Mouse (Mus musculus): ENCODE data around the gene Gm21970. TPM values are rescaled to one million over a fixed set of nuclear protein-coding genes. Genes with fewer than 3 reads are reported as not detected.

Gm21970 gene
- polyA plus RNA-seq, 1 experiment, result not detected

DNA sequence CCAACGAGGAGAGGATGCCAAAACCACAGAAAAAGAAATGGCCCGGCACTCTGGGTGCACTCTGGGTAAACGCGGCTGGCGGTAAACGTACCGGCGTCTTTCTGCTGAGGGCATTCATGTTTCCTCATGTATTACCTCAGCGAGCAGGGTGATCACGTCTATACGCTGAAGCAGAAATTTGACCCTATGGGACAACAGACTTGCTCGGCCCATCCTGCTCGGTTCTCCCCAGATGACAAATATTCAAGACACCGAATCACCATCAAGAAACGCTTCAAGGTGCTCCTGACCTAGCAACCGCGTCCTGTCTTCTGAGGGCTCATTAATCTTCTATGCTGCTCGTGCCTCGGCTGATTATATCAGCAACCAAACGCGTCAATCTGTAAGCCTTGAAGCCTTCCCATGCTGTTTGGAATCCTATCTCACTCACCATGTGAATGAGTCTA, 66.8 kb downstream of the Gm21970 start:
- 68% methylated on average over 21 of the region's 21 CpGs for WGBS
- no peak for TF ChIP-seq CTCF (IDR thresholded peaks at IDR 0.05; ENCODE audit: extremely low read depth, insufficient read length, insufficient replicate concordance, low read depth, low read length)
- TF ChIP-seq POLR2A (IDR thresholded peaks at IDR 0.05; ENCODE audit: low read depth, low read length), result no peak
- Histone ChIP-seq H3K4me3 (ENCODE audit: low read depth, low read length) (no peak overlapping the region), H3K4me1 (ENCODE audit: control insufficient read depth, insufficient read depth, insufficient read length, low read length) (peaks cover 5% of the 10 kb centered on the region), H3K36me3 (ENCODE audit: control insufficient read depth, insufficient read depth, low read length) (no peaks in the 10 kb centered on the region), H3K27me3 (ENCODE audit: control insufficient read depth, insufficient read depth, low read length) (no peaks in the 10 kb centered on the region), H3K27ac (ENCODE audit: insufficient read depth, low read depth, low read length) (no peak overlapping the region)

DNA sequence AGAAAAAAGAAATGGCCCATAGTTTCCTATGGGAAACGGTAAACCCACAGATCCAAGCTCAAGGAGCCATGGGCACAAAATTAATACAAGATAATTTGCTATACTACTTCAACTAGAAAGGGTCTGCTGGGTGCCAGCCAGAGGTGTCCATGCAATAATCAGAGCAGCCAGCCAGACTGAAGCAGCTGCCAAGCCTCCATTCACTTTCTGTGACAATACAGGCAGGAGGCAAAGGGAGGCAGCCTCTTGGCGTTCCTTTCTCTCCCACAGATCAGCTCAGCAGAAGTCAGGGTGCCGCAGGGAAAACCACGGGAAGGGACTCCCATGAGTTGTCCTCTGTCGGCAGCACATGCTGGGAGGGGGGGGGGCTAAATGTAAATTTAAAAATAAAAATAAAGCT, 67.5 kb downstream of the Gm21970 start:
- 63% methylated on average over 5 of the region's 5 CpGs for WGBS

DNA sequence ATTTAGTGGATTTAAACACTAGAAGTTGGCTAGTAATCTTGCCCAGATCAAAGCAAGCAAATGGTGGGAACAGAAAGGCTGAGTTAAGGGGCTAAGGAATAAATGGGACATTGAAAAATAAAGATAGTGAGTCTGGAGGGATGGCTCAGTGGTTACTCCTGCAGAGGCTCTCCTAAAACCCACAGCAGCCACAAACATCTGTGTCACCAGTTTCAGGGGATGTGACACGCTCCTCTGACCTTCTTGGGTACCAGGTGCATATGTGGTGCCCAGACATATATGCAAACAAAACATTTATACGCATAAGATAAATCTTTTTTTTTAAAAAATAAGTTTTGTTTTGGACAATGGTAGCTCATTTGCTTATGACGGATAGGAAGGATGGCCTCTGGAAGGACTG, 67.9 kb downstream of the Gm21970 start:
- H3K4me3 ChIP-seq (ENCODE audit: low read depth, low read length), result no peak overlapping the region
- H3K4me1 ChIP-seq (ENCODE audit: control insufficient read depth, insufficient read depth, insufficient read length, low read length), result peaks cover 5% of the 10 kb centered on the region
- no peak for TF ChIP-seq CTCF (IDR thresholded peaks at IDR 0.05; ENCODE audit: extremely low read depth, insufficient read length, insufficient replicate concordance, low read depth, low read length)
- TF ChIP-seq POLR2A (IDR thresholded peaks at IDR 0.05; ENCODE audit: low read depth, low read length), result no peak
- H3K27ac ChIP-seq (ENCODE audit: insufficient read depth, low read depth, low read length), result no peak overlapping the region
- no peaks in the 10 kb centered on the region for H3K36me3 ChIP-seq (ENCODE audit: control insufficient read depth, insufficient read depth, low read length)
- 86% methylated on average over 3 of the region's 3 CpGs for WGBS
- no peaks in the 10 kb centered on the region for H3K27me3 ChIP-seq (ENCODE audit: control insufficient read depth, insufficient read depth, low read length)

More for the DNA sequence above, 67.5 kb downstream of the Gm21970 start:
- H3K36me3 ChIP-seq (ENCODE audit: control insufficient read depth, insufficient read depth, low read length), result no peaks in the 10 kb centered on the region
- no peaks in the 10 kb centered on the region for H3K27me3 ChIP-seq (ENCODE audit: control insufficient read depth, insufficient read depth, low read length)
- TF ChIP-seq POLR2A (IDR thresholded peaks at IDR 0.05; ENCODE audit: low read depth, low read length) (no peak), CTCF (IDR thresholded peaks at IDR 0.05; ENCODE audit: extremely low read depth, insufficient read length, insufficient replicate concordance, low read depth, low read length) (no peak)
- H3K27ac ChIP-seq (ENCODE audit: insufficient read depth, low read depth, low read length), result no peak overlapping the region
- no peak overlapping the region for H3K4me3 ChIP-seq (ENCODE audit: low read depth, low read length)
- H3K4me1 ChIP-seq (ENCODE audit: control insufficient read depth, insufficient read depth, insufficient read length, low read length), result peaks cover 5% of the 10 kb centered on the region

DNA sequence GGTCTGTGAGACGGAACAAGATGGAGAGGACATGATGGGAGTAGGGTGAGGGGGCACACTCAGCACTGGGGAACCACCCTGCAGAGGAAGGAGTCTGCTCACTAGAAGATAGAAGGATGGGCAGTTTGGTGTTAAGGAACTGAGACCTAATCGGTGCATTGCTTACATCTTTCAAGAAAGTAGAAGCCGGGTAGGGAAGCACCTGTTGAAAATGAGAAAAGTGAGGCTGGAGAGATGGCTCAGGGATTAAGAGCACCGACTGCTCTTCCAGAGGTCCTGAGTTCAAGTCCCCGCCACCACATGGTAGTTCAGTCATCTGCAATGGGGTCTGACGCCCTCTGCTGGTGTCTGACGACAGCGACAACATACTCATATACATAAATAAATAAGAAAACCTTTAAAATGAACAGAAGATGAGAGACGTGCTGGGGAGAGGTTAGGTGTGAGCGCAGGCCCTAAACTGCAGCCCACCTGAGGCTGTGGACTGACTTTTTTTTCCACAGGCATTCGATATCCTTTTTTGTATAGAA, 68.4 kb downstream of the Gm21970 start:
- Histone ChIP-seq H3K4me3 (ENCODE audit: low read depth, low read length) (no peak overlapping the region), H3K27me3 (ENCODE audit: control insufficient read depth, insufficient read depth, low read length) (no peaks in the 10 kb centered on the region), H3K4me1 (ENCODE audit: control insufficient read depth, insufficient read depth, insufficient read length, low read length) (peaks cover 5% of the 10 kb centered on the region), H3K36me3 (ENCODE audit: control insufficient read depth, insufficient read depth, low read length) (no peaks in the 10 kb centered on the region), H3K27ac (ENCODE audit: insufficient read depth, low read depth, low read length) (no peak overlapping the region)
- 66% methylated on average over 11 of the region's 11 CpGs for WGBS
- TF ChIP-seq CTCF (IDR thresholded peaks at IDR 0.05; ENCODE audit: extremely low read depth, insufficient read length, insufficient replicate concordance, low read depth, low read length), result peak; percentile 62; the same call in 1 of the 2 replicates
- no peak for TF ChIP-seq POLR2A (IDR thresholded peaks at IDR 0.05; ENCODE audit: low read depth, low read length)

DNA sequence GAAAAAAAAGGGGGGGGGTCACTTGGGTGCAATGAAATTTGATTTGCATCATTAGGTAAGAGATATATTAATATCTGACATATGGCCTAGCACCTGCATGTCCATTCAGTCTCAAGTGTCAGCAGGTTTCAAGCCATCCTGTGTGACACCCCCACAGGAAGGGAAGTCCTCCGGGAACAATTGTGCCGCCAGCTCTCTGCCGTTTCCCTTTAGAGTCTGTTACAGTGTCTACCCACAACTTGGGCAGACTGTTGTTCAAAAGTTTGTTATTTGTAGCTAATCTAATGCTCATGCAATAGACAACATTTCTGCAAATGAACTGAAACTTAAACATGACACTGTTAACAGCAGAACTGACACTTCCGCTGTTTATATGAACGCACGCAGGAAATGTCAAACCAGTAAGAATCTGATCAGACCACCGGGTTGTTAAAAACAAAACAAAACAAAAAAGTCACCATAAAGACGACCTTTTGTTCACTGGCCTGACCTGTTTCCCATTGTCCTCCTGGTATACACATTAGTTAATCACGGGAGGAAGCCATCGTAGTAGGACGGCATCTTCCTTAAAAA, 69.6 kb downstream of the Gm21970 start:
- WGBS, result 70% methylated on average over 11 of the region's 11 CpGs
- Histone ChIP-seq H3K27ac (ENCODE audit: insufficient read depth, low read depth, low read length) (peak overlapping the region; percentile 32), H3K4me1 (ENCODE audit: control insufficient read depth, insufficient read depth, insufficient read length, low read length) (peaks cover 2% of the 10 kb centered on the region; the same call in 1 of the 2 replicates), H3K36me3 (ENCODE audit: control insufficient read depth, insufficient read depth, low read length) (no peaks in the 10 kb centered on the region), H3K4me3 (ENCODE audit: low read depth, low read length) (no peak overlapping the region), H3K27me3 (ENCODE audit: control insufficient read depth, insufficient read depth, low read length) (no peaks in the 10 kb centered on the region)
- TF ChIP-seq POLR2A (IDR thresholded peaks at IDR 0.05; ENCODE audit: low read depth, low read length) (no peak), CTCF (IDR thresholded peaks at IDR 0.05; ENCODE audit: extremely low read depth, insufficient read length, insufficient replicate concordance, low read depth, low read length) (no peak)

DNA sequence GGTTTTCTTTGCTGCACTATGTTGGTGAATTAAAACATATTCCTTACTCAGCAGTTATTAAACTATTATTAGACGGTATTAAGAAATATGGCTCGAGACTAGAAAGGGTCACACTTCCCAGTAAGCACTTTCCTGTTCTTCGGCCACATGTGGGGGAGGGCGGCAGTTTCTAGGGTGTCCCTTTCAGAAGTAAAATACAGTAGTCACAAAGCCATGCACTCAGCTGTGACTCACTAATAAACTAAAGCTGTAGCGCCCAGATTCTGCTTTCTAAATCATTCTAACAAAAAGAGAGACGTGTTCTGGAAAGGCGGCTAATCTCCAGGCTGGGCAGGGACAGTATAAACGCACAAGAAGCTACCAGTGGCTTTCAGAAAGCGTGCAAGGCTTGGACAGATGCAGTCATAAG, 70.3 kb downstream of the Gm21970 start:
- 58% methylated on average over 9 of the region's 9 CpGs for WGBS
- TF ChIP-seq CTCF (IDR thresholded peaks at IDR 0.05; ENCODE audit: extremely low read depth, insufficient read length, insufficient replicate concordance, low read depth, low read length), result no peak
- no peak for TF ChIP-seq POLR2A (IDR thresholded peaks at IDR 0.05; ENCODE audit: low read depth, low read length)
- Histone ChIP-seq H3K4me3 (ENCODE audit: low read depth, low read length) (no peak overlapping the region), H3K27ac (ENCODE audit: insufficient read depth, low read depth, low read length) (peak overlapping the region; percentile 57; the same call in 1 of the 2 replicates), H3K27me3 (ENCODE audit: control insufficient read depth, insufficient read depth, low read length) (no peaks in the 10 kb centered on the region), H3K4me1 (ENCODE audit: control insufficient read depth, insufficient read depth, insufficient read length, low read length) (peaks cover 2% of the 10 kb centered on the region; the same call in 1 of the 2 replicates), H3K36me3 (ENCODE audit: control insufficient read depth, insufficient read depth, low read length) (no peaks in the 10 kb centered on the region)

DNA sequence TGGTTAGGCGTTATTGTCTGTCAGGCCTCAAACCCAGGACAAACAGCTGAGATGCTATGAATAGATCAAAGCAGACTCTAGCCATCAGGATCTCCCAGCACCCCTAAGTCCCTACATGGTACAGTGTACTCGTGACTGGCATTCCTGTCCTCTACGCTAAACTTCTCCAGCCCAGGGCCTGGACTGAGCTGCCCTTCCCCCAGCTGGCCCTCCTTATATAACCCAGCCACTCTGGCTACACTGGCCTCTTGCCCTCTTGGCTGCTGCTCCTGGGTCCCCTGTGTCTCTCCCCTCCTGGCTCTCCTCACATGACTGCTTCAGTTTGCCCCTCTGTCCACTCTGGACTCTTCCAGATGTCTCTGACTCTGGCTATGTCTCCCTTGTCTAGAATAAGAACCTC, 71.1 kb downstream of the Gm21970 start:
- Histone ChIP-seq H3K36me3 (ENCODE audit: control insufficient read depth, insufficient read depth, low read length) (no peaks in the 10 kb centered on the region), H3K4me3 (ENCODE audit: low read depth, low read length) (no peak overlapping the region), H3K27me3 (ENCODE audit: control insufficient read depth, insufficient read depth, low read length) (no peaks in the 10 kb centered on the region), H3K4me1 (ENCODE audit: control insufficient read depth, insufficient read depth, insufficient read length, low read length) (peaks cover 2% of the 10 kb centered on the region; the same call in 1 of the 2 replicates), H3K27ac (ENCODE audit: insufficient read depth, low read depth, low read length) (0 out of 2 replicates have a peak overlapping the region, but pooled peaks have one; percentile 12)
- 85% methylated on average over 3 of the region's 3 CpGs for WGBS
- TF ChIP-seq CTCF (IDR thresholded peaks at IDR 0.05; ENCODE audit: extremely low read depth, insufficient read length, insufficient replicate concordance, low read depth, low read length) (no peak), POLR2A (IDR thresholded peaks at IDR 0.05; ENCODE audit: low read depth, low read length) (no peak)
